Mouse (Mus musculus) small intestine, adult 2 months (tissue): Measurements from ENCODE around the gene Mfn2.

ENCODE experiments used
- CTCF ChIP-seq: fragments of 200-500 bp; IDR thresholded peaks from 2 replicates; pipeline ENCODE4 v1.5.1; 2012; ENCODE audit warnings: low read depth, mild to moderate bottlenecking, control low read depth, inconsistent platforms, low read length, moderate library complexity, mixed read lengths; ENCODE audit not compliant: insufficient replicate concordance, insufficient read length; ENCODE audit errors: extremely low read depth
- POLR2A ChIP-seq: fragments of 200-500 bp; IDR thresholded peaks from 2 replicates; pipeline ENCODE4 v1.6.1; 2012; ENCODE audit warnings: low read depth, mild to moderate bottlenecking, control low read depth, inconsistent platforms, low read length, moderate library complexity

- TF ChIP-seq CTCF = no peak
- no peak for TF ChIP-seq POLR2A
Measured at GRCm38 (mm10) chr4:147879865-147880264, 24.6 kb downstream of the Mfn2 start.
